Mouse (Mus musculus) midbrain, embryonic 13.5 days (tissue): ENCODE measurements around the gene Sorl1. TPM values are rescaled to one million over a fixed set of nuclear protein-coding genes. Genes with fewer than 3 reads are reported as not detected.

Experiments used
- ATAC-seq: fragments of 200-750 bp; cut with Nextera tagmentation; 2 replicates; pipeline ENCODE4 v1.8.0; 2017; ENCODE audit warnings: mild to moderate bottlenecking, moderate TSS enrichment, moderate library complexity
- H3K27ac ChIP-seq: fragments of 300-500 bp; sonication (generic); 2 replicates; pipeline ENCODE4 v1.5.1; 2015; ENCODE audit warnings: inconsistent platforms, mild to moderate bottlenecking, moderate library complexity
- H3K27me3 ChIP-seq: fragments of 300-500 bp; sonication (generic); 2 replicates; pipeline ENCODE4 v1.6.1; 2015; ENCODE audit warnings: mild to moderate bottlenecking, inconsistent platforms
- H3K36me3 ChIP-seq: fragments of 300-500 bp; sonication (generic); 2 replicates; pipeline ENCODE4 v1.6.1; 2015; ENCODE audit warnings: mild to moderate bottlenecking, inconsistent platforms
- H3K4me1 ChIP-seq: fragments of 300-500 bp; sonication (generic); replicated peaks from 2 replicates; pipeline ENCODE4 v1.6.1; 2015; ENCODE audit warnings: inconsistent platforms
- H3K4me2 ChIP-seq: fragments of 300-500 bp; sonication (generic); replicated peaks from 2 replicates; pipeline ENCODE4 v1.6.1; 2015; ENCODE audit warnings: moderate library complexity, mild to moderate bottlenecking, inconsistent platforms
- H3K4me3 ChIP-seq: fragments of 300-500 bp; sonication (generic); replicated peaks from 2 replicates; pipeline ENCODE4 v1.5.1; 2015; ENCODE audit warnings: mild to moderate bottlenecking, inconsistent platforms
- H3K9ac ChIP-seq: fragments of 300-500 bp; sonication (generic); replicated peaks from 2 replicates; pipeline ENCODE4 v1.6.1; 2015; ENCODE audit warnings: mild to moderate bottlenecking, inconsistent platforms
- H3K9me3 ChIP-seq: fragments of 300-500 bp; sonication (generic); 2 replicates; pipeline ENCODE4 v1.6.1; 2016; ENCODE audit warnings: mild to moderate bottlenecking, inconsistent platforms
- WGBS: fragments of 180-500 bp; shearing (Covaris S2); methylation state at CpG from one replicate; pipeline ENCODE4 v1.1.7; 2015; 5-methylcytosine and 5-hydroxymethylcytosine counted together
- polyA plus RNA-seq: library from polyadenylated mRNA; unstranded; fragments of >200 nt; fragmentation: Nextera tagmentation; extraction: Ambion mirVana; gene quantifications from 2 replicates; pipeline ENCODE4 v1.2.1, GENCODE M21; 2015

Gene Sorl1
- polyA plus RNA-seq, 1 experiment from 2014 or later, result 5.4 TPM

DNA sequence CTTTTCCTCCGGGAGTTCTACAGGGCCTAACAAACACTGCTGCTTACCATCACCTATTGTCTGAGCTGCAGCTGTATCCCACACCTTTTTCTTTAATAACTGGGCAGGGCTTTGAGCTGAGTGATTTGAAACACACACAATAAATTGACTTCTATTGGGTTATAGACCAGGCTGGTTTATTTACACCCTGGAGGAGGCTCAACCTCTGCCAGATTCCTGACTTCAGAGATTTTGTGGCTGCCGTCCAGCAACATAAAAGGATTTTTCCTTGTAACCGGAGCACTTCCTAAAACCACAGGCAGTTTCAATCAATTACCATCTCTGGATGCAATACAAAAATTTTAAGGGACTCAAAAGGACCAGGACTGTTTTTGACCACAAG is 186.1 kb downstream of the Sorl1 start:
- Histone ChIP-seq H3K4me2 (no peak overlapping the region), H3K27ac (peak overlapping the region; percentile 90), H3K36me3 (no peaks in the 10 kb centered on the region), H3K9me3 (no peaks in the 10 kb centered on the region), H3K4me1 (peaks cover 48% of the 10 kb centered on the region), H3K4me3 (no peak overlapping the region), H3K9ac (peak overlapping the region; percentile 32), H3K27me3 (no peaks in the 10 kb centered on the region)
- ATAC-seq, result no peak
- WGBS, result 24% methylated on average over 3 of the region's 3 CpGs

DNA sequence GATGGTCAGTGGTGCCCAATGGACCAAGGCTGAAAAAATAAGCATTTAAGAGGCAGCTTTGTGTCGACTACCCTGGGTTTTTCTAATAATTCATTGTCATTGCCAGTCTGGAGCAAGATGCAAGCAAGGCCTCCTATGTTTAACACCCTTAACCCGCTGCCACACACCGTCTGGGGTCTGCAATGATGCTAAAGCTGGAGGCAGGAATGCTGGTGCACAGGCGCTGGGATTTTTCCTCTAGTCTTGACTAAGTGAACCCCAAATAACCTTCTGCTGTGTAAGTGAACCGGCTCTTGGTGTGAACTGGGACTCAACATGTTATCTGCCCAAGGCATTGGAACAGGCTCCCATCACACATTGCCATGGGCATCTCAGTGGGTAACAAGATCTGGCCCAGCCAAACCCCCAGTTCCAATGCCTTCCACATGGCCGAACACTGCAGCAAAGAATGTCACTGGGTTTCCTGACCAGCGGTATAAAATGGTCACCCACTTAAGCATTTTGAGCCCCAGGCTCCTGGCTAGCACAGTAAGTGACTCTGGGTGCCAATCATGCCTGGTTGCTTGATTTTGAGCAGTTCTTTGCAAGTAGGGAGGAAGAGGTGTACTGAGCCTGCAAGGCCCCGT is 186.6 kb downstream of the Sorl1 start:
- Histone ChIP-seq H3K36me3 (no peaks in the 10 kb centered on the region), H3K4me3 (no peak overlapping the region), H3K27ac (peak overlapping the region; percentile 90), H3K4me2 (no peak overlapping the region), H3K4me1 (peaks cover 46% of the 10 kb centered on the region), H3K9ac (peak overlapping the region; percentile 32), H3K9me3 (no peaks in the 10 kb centered on the region), H3K27me3 (no peaks in the 10 kb centered on the region)
- ATAC-seq, result no peak
- WGBS, result 60% methylated on average over 8 of the region's 8 CpGs

DNA sequence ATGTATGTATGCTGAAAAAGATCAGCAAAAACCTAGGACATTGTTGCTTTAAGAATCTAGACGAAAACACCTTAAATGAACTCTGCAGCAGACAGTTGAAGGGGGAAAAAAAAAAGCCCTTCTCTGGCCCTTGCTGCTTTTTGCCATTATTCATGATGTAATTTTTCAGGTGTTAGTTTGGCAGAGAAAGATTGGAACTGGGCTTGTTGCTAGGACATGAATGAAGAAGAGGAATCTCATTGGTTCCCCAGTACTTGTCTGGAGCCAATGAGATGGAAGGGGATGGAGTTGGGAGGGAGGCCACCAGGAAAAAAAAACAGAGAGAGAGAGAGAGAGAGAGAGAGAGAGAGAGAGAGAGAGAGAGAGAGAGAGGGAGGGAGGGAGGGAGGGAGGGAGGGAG is 187.5 kb downstream of the Sorl1 start:
- Histone ChIP-seq H3K4me2 (no peak overlapping the region), H3K36me3 (no peaks in the 10 kb centered on the region), H3K27ac (0 out of 2 replicates have a peak overlapping the region, but pooled peaks have one; percentile 98), H3K4me1 (peaks cover 46% of the 10 kb centered on the region), H3K27me3 (no peaks in the 10 kb centered on the region), H3K9ac (no peak overlapping the region), H3K4me3 (no peak overlapping the region), H3K9me3 (no peaks in the 10 kb centered on the region)
- ATAC-seq, result no peak
- 30% methylated on average over 1 of the region's 1 CpGs for WGBS

DNA sequence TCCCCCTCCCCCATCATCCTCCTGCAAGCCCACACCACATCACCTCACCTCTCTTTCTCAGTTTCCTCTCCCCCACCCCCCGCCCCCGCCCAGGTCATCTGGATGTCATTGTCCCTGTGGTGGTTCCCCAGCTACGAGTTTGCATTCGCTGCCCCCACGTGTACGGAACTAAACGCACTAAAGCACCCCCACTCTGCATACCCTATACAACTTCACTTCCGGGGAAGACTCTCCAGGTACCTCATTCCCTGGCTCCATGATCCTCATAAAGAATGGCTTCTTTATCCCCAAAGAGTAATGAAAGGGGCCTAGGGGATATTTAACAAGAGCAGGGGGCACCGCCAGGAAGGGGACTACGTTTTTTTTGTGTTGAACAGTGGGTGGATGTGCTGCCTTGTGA is 188.1 kb downstream of the Sorl1 start:
- H3K27me3 ChIP-seq, result no peaks in the 10 kb centered on the region
- H3K9ac ChIP-seq, result peak overlapping the region; percentile 82
- H3K4me2 ChIP-seq, result peak overlapping the region; percentile 73
- H3K36me3 ChIP-seq, result no peaks in the 10 kb centered on the region
- H3K9me3 ChIP-seq, result no peaks in the 10 kb centered on the region
- peak overlapping the region; percentile 37 for H3K4me3 ChIP-seq
- peak; percentile 68 for ATAC-seq
- peaks cover 46% of the 10 kb centered on the region for H3K4me1 ChIP-seq
- WGBS, result 1% methylated on average over 10 of the region's 10 CpGs
- H3K27ac ChIP-seq, result peak overlapping the region; percentile 98

DNA sequence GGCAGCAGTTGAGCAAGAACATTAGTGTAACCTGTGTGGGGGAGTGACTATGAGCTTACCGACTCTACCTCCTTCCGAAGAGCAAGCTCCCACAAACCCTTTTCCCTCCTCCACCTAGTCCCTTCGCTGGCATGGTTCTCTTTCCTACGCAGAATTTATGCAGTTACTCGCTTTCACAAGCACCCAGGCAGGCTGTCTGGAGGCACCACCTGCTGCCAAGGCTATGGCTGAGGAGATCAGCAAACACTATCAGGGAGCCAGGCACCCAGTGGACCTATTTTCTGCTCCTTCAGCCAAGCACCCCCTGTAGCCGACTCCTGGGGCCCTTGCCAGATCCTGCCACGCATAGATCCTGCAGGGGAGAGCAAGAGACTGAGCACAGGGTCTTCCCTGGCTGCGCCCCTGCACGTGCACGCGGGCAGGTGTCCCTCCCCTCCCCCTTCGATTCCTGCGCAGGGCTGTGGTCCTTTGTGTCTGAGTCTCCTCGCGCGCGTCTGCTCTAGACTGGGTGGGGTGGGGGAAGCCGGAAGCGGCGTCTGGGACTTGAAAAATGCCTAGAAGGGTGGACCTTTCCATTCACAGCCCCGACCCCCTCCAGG is 188.6 kb downstream of the Sorl1 start:
- peak overlapping the region; percentile 82 for H3K9ac ChIP-seq
- no peaks in the 10 kb centered on the region for H3K36me3 ChIP-seq
- no peaks in the 10 kb centered on the region for H3K27me3 ChIP-seq
- no peaks in the 10 kb centered on the region for H3K9me3 ChIP-seq
- peak overlapping the region; percentile 73 for H3K4me2 ChIP-seq
- ATAC-seq, result peak; percentile 95
- WGBS, result 2% methylated on average over 21 of the region's 21 CpGs
- H3K4me1 ChIP-seq, result peaks cover 46% of the 10 kb centered on the region
- H3K27ac ChIP-seq, result peak overlapping the region; percentile 98
- H3K4me3 ChIP-seq, result peak overlapping the region; percentile 37

DNA sequence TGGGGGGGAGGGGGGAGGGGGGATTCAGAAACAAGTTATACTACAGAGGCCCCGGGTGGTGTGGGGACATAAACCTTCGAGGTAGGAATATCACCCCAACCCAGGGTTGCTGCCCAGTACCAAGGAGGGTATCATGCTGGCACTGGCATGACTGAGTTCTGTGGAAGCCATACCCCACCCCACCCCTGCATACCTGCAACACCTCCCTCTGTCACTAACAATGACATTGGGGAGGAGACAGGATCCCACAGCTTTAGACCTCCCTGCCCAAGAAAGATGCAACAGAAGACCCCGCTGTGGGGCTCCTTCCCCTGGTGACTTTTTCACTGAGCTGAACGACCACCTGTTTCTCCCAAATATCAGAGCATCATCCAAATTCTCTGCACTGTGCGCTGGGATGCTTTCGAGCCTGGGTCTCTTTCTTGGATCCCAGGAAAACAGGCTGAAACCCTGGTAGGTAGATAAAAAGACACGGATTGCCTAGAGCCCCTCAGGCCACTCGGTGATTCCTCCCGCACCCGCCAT is 189.2 kb downstream of the Sorl1 start:
- WGBS, result 14% methylated on average over 10 of the region's 10 CpGs

DNA sequence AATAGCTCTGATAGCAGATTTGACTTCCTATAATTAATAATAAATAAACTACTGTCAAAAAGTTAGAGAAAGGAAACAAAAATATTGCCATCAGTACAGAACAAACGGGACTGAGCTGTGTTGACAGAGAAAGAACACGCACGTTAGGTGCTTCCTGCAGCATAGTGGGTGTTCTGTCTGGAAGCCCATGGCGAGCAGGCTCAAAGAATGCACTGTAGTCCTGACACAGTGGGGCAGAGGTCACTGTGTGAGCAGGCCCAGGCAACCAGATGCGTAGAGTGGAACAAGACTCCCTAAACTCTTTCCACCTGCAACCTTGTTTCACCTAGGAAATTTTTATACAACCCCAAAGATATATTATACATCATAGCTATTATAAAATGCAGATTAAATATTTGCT is 194.1 kb downstream of the Sorl1 start:
- Histone ChIP-seq H3K4me3 (no peak overlapping the region), H3K36me3 (no peaks in the 10 kb centered on the region)

More for the DNA sequence above, 189.2 kb downstream of the Sorl1 start:
- H3K9me3 ChIP-seq, result no peaks in the 10 kb centered on the region
- H3K36me3 ChIP-seq, result no peaks in the 10 kb centered on the region
- ATAC-seq, result peak; percentile 13; the same call in 1 of the 2 replicates
- peak overlapping the region; percentile 73 for H3K4me2 ChIP-seq
- peak overlapping the region; percentile 82 for H3K9ac ChIP-seq
- peak overlapping the region; percentile 37 for H3K4me3 ChIP-seq
- peak overlapping the region; percentile 98 for H3K27ac ChIP-seq
- H3K27me3 ChIP-seq, result no peaks in the 10 kb centered on the region
- H3K4me1 ChIP-seq, result peaks cover 46% of the 10 kb centered on the region

DNA sequence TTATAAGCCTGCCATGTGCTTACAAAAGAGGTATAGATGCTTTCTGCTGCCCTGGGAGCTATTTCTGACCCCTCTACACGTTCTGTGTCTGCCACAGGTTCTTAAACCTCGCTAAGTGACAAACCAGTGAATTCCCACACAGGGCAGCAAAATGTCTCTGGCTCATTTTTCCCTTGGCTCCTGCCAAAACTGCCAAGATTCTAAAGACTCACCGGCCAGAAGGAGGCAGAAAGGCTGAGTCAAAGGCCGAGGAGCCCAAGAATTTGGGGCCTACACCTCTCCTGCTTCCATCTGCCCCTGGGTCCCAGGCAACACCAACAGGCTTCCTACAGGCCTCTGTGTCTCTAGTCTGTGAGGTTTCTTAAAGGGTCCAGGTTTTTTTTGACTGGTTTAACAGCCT is 198.4 kb downstream of the Sorl1 start:
- no peak overlapping the region for H3K27ac ChIP-seq
- H3K9ac ChIP-seq, result no peak overlapping the region
- H3K27me3 ChIP-seq, result no peaks in the 10 kb centered on the region
- H3K4me3 ChIP-seq, result no peak overlapping the region
- H3K4me2 ChIP-seq, result no peak overlapping the region
- no peaks in the 10 kb centered on the region for H3K36me3 ChIP-seq
- H3K9me3 ChIP-seq, result no peaks in the 10 kb centered on the region
- H3K4me1 ChIP-seq, result no peaks in the 10 kb centered on the region
- ATAC-seq, result no peak
- 79% methylated on average over 4 of the region's 4 CpGs for WGBS

More for the DNA sequence above, 194.1 kb downstream of the Sorl1 start:
- ATAC-seq, result no peak
- Histone ChIP-seq H3K9ac (no peak overlapping the region), H3K27ac (no peak overlapping the region), H3K27me3 (no peaks in the 10 kb centered on the region), H3K4me1 (peaks cover 6% of the 10 kb centered on the region), H3K9me3 (no peaks in the 10 kb centered on the region), H3K4me2 (no peak overlapping the region)
- WGBS, result 70% methylated on average over 5 of the region's 5 CpGs

DNA sequence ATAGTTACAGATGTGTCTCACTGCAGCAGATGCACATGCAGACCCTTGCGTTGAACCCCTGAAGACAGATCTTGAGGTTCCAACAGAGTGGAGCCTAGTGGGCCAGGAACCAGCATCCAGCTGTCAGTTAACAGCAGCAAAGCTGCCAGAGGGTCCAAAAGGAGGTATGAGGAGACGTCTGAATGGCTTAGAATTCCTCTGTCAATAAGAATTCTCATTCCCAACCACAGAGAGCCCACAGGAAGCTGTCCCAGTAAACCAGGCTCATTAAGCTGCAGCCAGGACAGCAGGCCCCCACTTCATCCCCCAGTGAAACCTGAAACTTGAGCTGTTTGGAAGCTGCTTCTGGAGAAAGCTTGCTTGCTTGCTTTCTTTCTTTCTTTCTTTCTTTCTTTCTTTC is 200.0 kb downstream of the Sorl1 start:
- WGBS, result 45% methylated on average over 2 of the region's 2 CpGs
- no peak for ATAC-seq
- Histone ChIP-seq H3K4me2 (no peak overlapping the region), H3K4me1 (peaks cover 8% of the 10 kb centered on the region), H3K27me3 (no peaks in the 10 kb centered on the region), H3K9me3 (no peaks in the 10 kb centered on the region), H3K4me3 (no peak overlapping the region), H3K36me3 (no peaks in the 10 kb centered on the region), H3K27ac (no peak overlapping the region), H3K9ac (no peak overlapping the region)

DNA sequence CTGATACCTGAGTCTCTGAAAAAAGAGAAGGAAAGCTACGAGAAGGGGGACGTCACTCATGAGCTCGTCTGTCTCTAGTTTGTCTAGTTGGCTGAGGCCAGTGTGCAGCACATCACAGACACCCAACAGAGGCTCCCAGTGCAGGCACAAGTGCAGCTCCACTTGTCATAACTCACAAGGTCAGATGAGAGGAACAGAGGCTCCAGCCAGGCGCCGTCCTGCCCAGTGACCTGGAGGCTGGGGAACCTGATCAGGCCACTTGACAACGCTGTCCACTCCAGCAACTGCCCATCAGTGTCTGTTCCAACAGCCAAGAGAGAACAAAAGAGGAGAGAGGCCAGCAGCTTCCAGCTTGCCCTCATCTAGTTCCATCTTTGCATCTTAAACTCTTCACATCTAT is 201.7 kb downstream of the Sorl1 start:
- no peaks in the 10 kb centered on the region for H3K27me3 ChIP-seq
- no peak overlapping the region for H3K4me3 ChIP-seq
- peaks cover 25% of the 10 kb centered on the region for H3K4me1 ChIP-seq
- H3K9me3 ChIP-seq, result no peaks in the 10 kb centered on the region
- no peak for ATAC-seq
- H3K4me2 ChIP-seq, result no peak overlapping the region
- WGBS, result 88% methylated on average over 6 of the region's 6 CpGs
- no peaks in the 10 kb centered on the region for H3K36me3 ChIP-seq
- no peak overlapping the region for H3K9ac ChIP-seq
- H3K27ac ChIP-seq, result no peak overlapping the region

DNA sequence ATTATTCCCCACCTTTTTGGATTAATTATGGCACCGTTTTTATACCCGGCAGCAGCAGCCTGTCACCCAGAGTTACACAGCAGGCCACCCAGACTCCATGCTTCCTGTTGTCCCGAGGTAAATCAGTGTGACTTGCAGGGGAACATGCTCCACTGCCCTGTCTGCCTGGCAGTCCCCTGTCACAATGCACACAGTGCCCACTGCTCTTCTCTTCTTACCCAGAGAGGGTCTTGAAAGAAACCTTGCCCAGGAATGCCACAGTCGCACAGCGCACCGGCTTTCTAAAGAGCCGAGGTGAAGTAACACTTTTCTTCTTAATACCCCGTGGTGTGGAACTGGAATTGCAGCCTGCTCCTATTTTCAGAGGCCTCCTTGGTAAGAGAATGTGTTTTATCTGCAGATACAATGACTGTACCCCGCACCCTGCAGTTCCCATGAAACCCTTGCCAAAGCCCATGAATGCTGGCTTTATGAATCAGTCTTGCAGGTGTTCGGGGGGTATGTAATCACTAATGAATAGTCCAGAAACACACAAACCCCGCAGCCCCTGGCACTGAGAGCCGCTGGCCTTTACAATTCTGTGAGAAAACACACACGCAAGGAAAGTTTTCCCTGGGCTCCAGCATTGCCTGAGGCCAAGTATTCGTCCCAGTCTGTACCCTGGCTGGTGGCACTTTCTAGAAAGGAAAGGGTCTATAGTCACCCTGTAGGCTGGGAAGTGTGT is 205.3 kb downstream of the Sorl1 start:
- Histone ChIP-seq H3K9ac (0 out of 2 replicates have a peak overlapping the region, but pooled peaks have one; percentile 2), H3K4me2 (no peak overlapping the region), H3K4me1 (peaks cover 38% of the 10 kb centered on the region), H3K27me3 (no peaks in the 10 kb centered on the region), H3K27ac (peak overlapping the region; percentile 86), H3K9me3 (no peaks in the 10 kb centered on the region), H3K4me3 (no peak overlapping the region), H3K36me3 (no peaks in the 10 kb centered on the region)
- ATAC-seq, result peak; percentile 82
- 20% methylated on average over 14 of the region's 14 CpGs for WGBS

DNA sequence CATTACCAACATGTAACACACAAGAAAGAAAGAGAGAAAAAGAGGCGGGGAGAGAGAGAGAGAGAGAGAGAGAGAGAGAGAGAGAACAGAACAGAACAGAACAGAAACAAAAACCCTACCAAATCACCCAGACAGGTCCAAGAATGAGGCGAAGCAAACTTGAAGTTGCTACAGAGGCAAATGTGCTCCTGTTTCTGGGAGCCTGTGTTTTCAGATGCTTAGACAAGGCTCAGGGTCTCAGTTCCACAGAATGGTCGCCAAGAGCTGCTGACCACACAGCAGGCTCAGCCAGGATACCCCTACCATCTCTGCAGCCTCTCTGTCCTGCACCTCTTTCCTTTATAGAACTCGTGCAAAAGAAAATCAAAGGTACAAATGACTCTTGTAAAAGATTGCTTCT is 205.9 kb downstream of the Sorl1 start:
- ATAC-seq, result 0 out of 2 replicates have a peak, but pooled peaks have one; percentile 10
- Histone ChIP-seq H3K4me2 (peak overlapping the region; percentile 31; the same call in 1 of the 2 replicates), H3K9ac (peak overlapping the region; percentile 28; the same call in 1 of the 2 replicates), H3K4me3 (no peak overlapping the region), H3K27me3 (no peaks in the 10 kb centered on the region), H3K9me3 (no peaks in the 10 kb centered on the region), H3K4me1 (peaks cover 38% of the 10 kb centered on the region), H3K27ac (peak overlapping the region; percentile 86), H3K36me3 (no peaks in the 10 kb centered on the region)
- 57% methylated on average over 4 of the region's 4 CpGs for WGBS
